Mouse (Mus musculus) CH12.LX (cell line): ENCODE data around the gene 5430427O19Rik.

ENCODE experiments used
- CTCF ChIP-seq, 2 experiments: IDR thresholded peaks in 1 of 2; conservative IDR thresholded peaks in 1 of 2; 2 replicates each; pipeline ENCODE4 v1.5.1; 2011 to 2012; ENCODE audit warnings: low read depth in 2 of 2, low read length in 2 of 2, improper control_type of control experiment in 1 of 2, inconsistent platforms in 1 of 2, mild to moderate bottlenecking in 1 of 2, moderate library complexity in 1 of 2
- HCFC1 ChIP-seq: IDR thresholded peaks from 2 replicates; pipeline ENCODE4 v1.6.1; 2012; ENCODE audit warnings: low read depth, mild to moderate bottlenecking, inconsistent platforms, low read length, improper control_type of control experiment
- MAFK ChIP-seq: IDR thresholded peaks from 2 replicates; pipeline ENCODE4 v1.6.1; 2011; ENCODE audit warnings: low read length, improper control_type of control experiment; ENCODE audit not compliant: insufficient replicate concordance
- MEF2A ChIP-seq: IDR thresholded peaks from 2 replicates; pipeline ENCODE4 v1.6.1; 2014; ENCODE audit warnings: low read depth, mild to moderate bottlenecking, inconsistent platforms, low read length, improper control_type of control experiment, borderline replicate concordance
- TCF12 ChIP-seq: IDR thresholded peaks from 2 replicates; pipeline ENCODE4 v1.6.1; 2014; ENCODE audit warnings: low read depth, mild to moderate bottlenecking, inconsistent platforms, low read length, improper control_type of control experiment
- ZMIZ1 ChIP-seq: IDR thresholded peaks from 2 replicates; pipeline ENCODE4 v1.6.1; 2012; ENCODE audit warnings: low read depth, mild to moderate bottlenecking, inconsistent platforms, low read length, improper control_type of control experiment

DNA sequence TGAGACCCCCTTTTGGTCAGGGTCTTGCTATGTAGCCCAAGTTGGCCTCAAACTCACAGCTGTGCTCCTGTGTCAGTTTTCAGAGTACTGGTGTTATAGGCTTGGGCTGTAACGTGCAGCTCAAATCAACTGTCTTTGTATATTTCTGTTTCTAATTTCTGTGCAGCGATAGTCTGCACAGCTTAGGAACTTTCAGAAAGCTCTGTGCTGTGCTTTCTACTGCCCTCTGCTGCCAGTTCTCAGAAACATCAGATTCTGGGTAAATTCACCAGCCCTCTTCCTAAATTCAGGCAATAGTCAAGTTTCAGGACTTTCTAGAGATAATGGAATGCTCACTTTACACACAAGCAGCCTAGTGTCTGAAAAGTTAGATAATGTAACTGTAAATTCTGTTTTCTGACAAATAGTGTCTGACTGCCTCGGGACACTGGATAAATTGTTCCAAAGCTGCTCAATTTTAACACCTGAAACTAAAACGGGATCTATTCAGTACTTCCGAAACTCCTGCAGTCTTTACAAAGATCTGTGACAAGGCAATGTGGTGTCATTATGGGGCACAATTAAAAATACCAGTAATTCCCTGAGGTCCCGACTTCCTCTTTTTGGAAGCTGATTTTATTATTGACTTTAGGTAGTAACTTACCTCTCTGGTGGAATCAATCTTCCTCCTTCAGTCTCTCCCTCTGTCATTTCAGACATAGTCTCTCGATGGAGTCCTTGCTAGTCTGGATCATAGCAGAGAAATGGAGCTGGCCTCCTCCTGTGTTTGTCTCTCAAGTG is 9.2 kb downstream of the 5430427O19Rik start:
- TF ChIP-seq MAFK (no peak), TCF12 (no peak), HCFC1 (no peak), MEF2A (no peak), CTCF (conservative IDR thresholded peaks at IDR 0.05 in 1 of 2, IDR thresholded peaks at IDR 0.05 in 1 of 2; ENCODE audit: low read depth in 2 of 2, low read length in 2 of 2) (peak in 1 of 2 experiments; percentile 63; a peak in 2 of 4 replicates), ZMIZ1 (no peak)
